15 mouse cellular contexts compared by ENCODE assay signal in genomic region chr14:79262677-79263076, GRCm38 (mm10). TPM values are rescaled to one million over a fixed set of nuclear protein-coding genes. Genes with fewer than 3 reads are reported as not detected.
DNase-seq lines count a peak whose midpoint lies in the region; ATAC-seq lines count a peak whose summit lies in the region.
"Had no signal": no experiment of that assay in that cellular context is flagged by ENCODE, and none has a peak within 500 bp of the region (broad histone marks: within the 10 kb centered on the region; RNA-seq: fewer than 3 reads in every experiment).

No protein-coding gene starts in this region.

- no peak overlapping the region for H3K4me2 ChIP-seq in forebrain, embryonic 13.5 days
- no peak overlapping the region for H3K4me2 ChIP-seq in forebrain, embryonic 12.5 days
- H3K4me2 ChIP-seq: neural tube, embryonic 13.5 days had no signal

- H3K9me3 ChIP-seq in forebrain, embryonic 13.5 days (replicated peaks): no peaks in the 10 kb centered on the region
- H3K9me3 ChIP-seq in forebrain, embryonic 12.5 days: no peaks in the 10 kb centered on the region
- H3K9me3 ChIP-seq in heart, embryonic 10.5 days: no peaks in the 10 kb centered on the region
- H3K9me3 ChIP-seq: embryonic facial prominence, embryonic 10.5 days; limb, embryonic 10.5 days; neural tube, embryonic 13.5 days had no signal

- 89% methylated on average over 4 of the region's 4 CpGs for WGBS in forebrain, embryonic 13.5 days
- WGBS in forebrain, embryonic 12.5 days: 89% methylated on average over 4 of the region's 4 CpGs
- WGBS in heart, embryonic 10.5 days: 83% methylated on average over 4 of the region's 4 CpGs

- H3K36me3 ChIP-seq in forebrain, embryonic 13.5 days (ENCODE audit: poor library complexity, severe bottlenecking): no peaks in the 10 kb centered on the region
- no peaks in the 10 kb centered on the region for H3K36me3 ChIP-seq in forebrain, embryonic 12.5 days (replicated peaks)
- H3K36me3 ChIP-seq in heart, embryonic 10.5 days: no peaks in the 10 kb centered on the region
- H3K36me3 ChIP-seq: embryonic facial prominence, embryonic 10.5 days; limb, embryonic 10.5 days; neural tube, embryonic 13.5 days had no signal

- H3K27ac ChIP-seq in forebrain, embryonic 13.5 days: no peak overlapping the region
- no peak overlapping the region for H3K27ac ChIP-seq in forebrain, embryonic 12.5 days
- H3K27ac ChIP-seq in heart, embryonic 10.5 days: no peak overlapping the region
- H3K27ac ChIP-seq: embryonic facial prominence, embryonic 10.5 days; limb, embryonic 10.5 days; neural tube, embryonic 13.5 days had no signal

- DNase-seq in 3T3-L1 (ENCODE audit: low read depth, low spot score): peak; percentile 57
- peak; percentile 10 for DNase-seq in cerebellum, adult 9-10 months
- DNase-seq in layer of hippocampus, postnatal 10 days (ENCODE audit: low spot score in 2 of 2): peak; percentile 50 to 67
- DNase-seq in heart, embryonic 10.5 days (ENCODE audit: low spot score): no peak
- DNase-seq in gastrocnemius, adult 8-10 months (ENCODE audit: low spot score in 2 of 2): no peak
- DNase-seq: lung, postnatal 36 days had no signal

- no peaks in the 10 kb centered on the region for H3K27me3 ChIP-seq in forebrain, embryonic 13.5 days
- H3K27me3 ChIP-seq in forebrain, embryonic 12.5 days: no peaks in the 10 kb centered on the region
- peaks cover 13% of the 10 kb centered on the region; the same call in 1 of the 2 replicates for H3K27me3 ChIP-seq in heart, embryonic 10.5 days (ENCODE audit: insufficient read depth, poor library complexity, severe bottlenecking)
- H3K27me3 ChIP-seq: neural tube, embryonic 13.5 days had no signal

- no peak overlapping the region for H3K9ac ChIP-seq in forebrain, embryonic 13.5 days
- H3K9ac ChIP-seq in forebrain, embryonic 12.5 days: no peak overlapping the region
- H3K9ac ChIP-seq: neural tube, embryonic 13.5 days had no signal

- no peak overlapping the region for H3K4me3 ChIP-seq in forebrain, embryonic 13.5 days
- H3K4me3 ChIP-seq in forebrain, embryonic 12.5 days (replicated peaks): no peak overlapping the region
- H3K4me3 ChIP-seq in heart, embryonic 10.5 days: no peak overlapping the region
- H3K4me3 ChIP-seq: embryonic facial prominence, embryonic 10.5 days; limb, embryonic 10.5 days; neural tube, embryonic 13.5 days had no signal

- ATAC-seq in forebrain, embryonic 13.5 days: 0 out of 2 replicates have a peak, but pooled peaks have one; percentile 55
- no peak for ATAC-seq in forebrain, embryonic 12.5 days (ENCODE audit: low FRiP score)
- no peak for ATAC-seq in activated CD4-positive, CD25-positive, alpha-beta regulatory T cell, adult 4 months
- ATAC-seq: inflammation-experienced regulatory T-cells, adult 6 months had no signal

- no peaks in the 10 kb centered on the region for H3K4me1 ChIP-seq in forebrain, embryonic 13.5 days
- H3K4me1 ChIP-seq in forebrain, embryonic 12.5 days: no peaks in the 10 kb centered on the region
- H3K4me1 ChIP-seq in heart, embryonic 10.5 days: 0 out of 2 replicates have a peak, but pooled peaks cover 5% of the 10 kb centered on the region
- H3K4me1 ChIP-seq: embryonic facial prominence, embryonic 10.5 days; limb, embryonic 10.5 days; neural tube, embryonic 13.5 days had no signal

RNA-seq across cellular contexts. Expression of gene Zfp957, which starts 15.5 kb away (rescaled TPM):
- not detected in 2 replicates for polyA plus RNA-seq in forebrain, embryonic 13.5 days (2015; fragmentation: Nextera tagmentation; extraction: Ambion mirVana)
- not detected in 2 replicates for polyA plus RNA-seq in forebrain, embryonic 12.5 days (2016; fragmentation: Nextera tagmentation; extraction: Ambion mirVana)
- not detected for total RNA-seq in layer of hippocampus, postnatal 10 days (2021)
- polyA plus RNA-seq in heart, embryonic 10.5 days (2016; fragmentation: Nextera tagmentation; extraction: Ambion mirVana): 0.06 TPM in 1 of 2 replicates, not detected in the other
- not detected for total RNA-seq in gastrocnemius, adult 8-10 months (2022)
- under 1 TPM in 1 of 2 experiments, not detected in 1; 0.12 TPM for polyA plus RNA-seq in activated CD4-positive, CD25-positive, alpha-beta regulatory T cell, adult 4 months (2017; shearing (Covaris generic))
- polyA plus RNA-seq: embryonic facial prominence, embryonic 10.5 days; gonadal fat pad, adult 2 months; limb, embryonic 10.5 days; neural tube, embryonic 13.5 days; stomach, embryonic 16.5 days had no signal

RNA-seq across cellular contexts. Expression of gene Rgcc, which starts 38.8 kb away (rescaled TPM):
- 78.3 and 106 TPM in 2 replicates for polyA plus RNA-seq in forebrain, embryonic 13.5 days (2015; fragmentation: Nextera tagmentation; extraction: Ambion mirVana)
- 70.2 and 86.8 TPM in 2 replicates for polyA plus RNA-seq in forebrain, embryonic 12.5 days (2016; fragmentation: Nextera tagmentation; extraction: Ambion mirVana)
- total RNA-seq in layer of hippocampus, postnatal 10 days (2021): 10 to 100 TPM; 37.3 to 45.2 TPM
- 16.0 and 17.0 TPM in 2 replicates for polyA plus RNA-seq in heart, embryonic 10.5 days (2016; fragmentation: Nextera tagmentation; extraction: Ambion mirVana)
- total RNA-seq in gastrocnemius, adult 8-10 months (2022): 10 to 100 TPM; 40.3 to 72.6 (median 66.7) TPM
- 10 to 100 TPM; 27.5 to 38.3 TPM for polyA plus RNA-seq in activated CD4-positive, CD25-positive, alpha-beta regulatory T cell, adult 4 months (2017; shearing (Covaris generic))

Comparison
In these comparisons a context has a peak if more than half of its experiments do, and no peak if none do; other contexts are left out.
1. DNase-seq: peak in 3T3-L1 (single experiment), cerebellum, adult 9-10 months (single experiment) and layer of hippocampus, postnatal 10 days (2 of 2); none in heart, embryonic 10.5 days (single experiment) and gastrocnemius, adult 8-10 months (0 of 2).